Mouse (Mus musculus): ENCODE data around the gene Dkk3.
A peak's percentile ranks its signal among the peaks of the same experiment; 100 is the strongest.

DNA sequence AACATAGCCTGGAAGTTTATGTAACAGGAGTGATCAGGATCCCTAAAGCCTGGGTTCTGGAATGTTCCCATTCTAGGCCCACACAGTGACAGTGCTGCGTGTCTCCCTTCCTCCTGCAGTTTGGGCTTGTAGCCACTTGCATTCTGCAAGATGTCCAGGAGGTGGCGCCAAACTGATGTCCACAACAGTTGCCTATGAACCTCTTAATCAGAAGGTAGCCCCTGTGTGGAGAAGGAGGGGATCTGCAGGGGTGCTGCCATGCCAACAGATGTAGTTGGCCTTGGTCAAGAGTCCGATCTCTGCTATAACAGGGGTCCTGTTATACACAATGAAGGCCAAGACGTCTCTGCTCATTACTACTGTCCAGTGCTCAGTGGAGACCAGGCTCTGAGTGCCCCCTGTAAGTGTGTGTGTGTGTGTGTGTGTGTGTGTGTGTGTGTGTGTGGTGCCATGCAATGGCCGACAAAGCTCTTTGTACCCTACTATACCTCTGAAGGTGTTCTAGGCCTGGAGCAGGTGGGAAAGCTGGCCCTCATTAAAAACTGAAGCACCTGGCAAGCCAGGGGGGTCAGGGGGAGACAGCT, 24.5 kb upstream of the Dkk3 start:
- TF ChIP-seq CTCF (IDR thresholded peaks at IDR 0.05; ENCODE audit: control insufficient read depth, insufficient read depth, insufficient replicate concordance, low read depth, low read length) (peak; percentile 98), POLR2A (IDR thresholded peaks at IDR 0.05; ENCODE audit: control insufficient read depth, low read depth, low read length) (no peak)

Data from testis, adult 2 months (tissue).